Mouse (Mus musculus) lung, postnatal 14 days (tissue): Measurements from ENCODE around the gene Vps9d1.
"Not testable (repeated sequence)": the region's sequence is repeated elsewhere in the genome, so short reads cannot be mapped to it uniquely, and the experiment has no call there.

Experiments
- DNase-seq: peaks from one replicate; pipeline ENCODE4 v3.0.0; 2021

Gene Vps9d1

GRCm38 (mm10) chr8:123252925-123253324 is 1.2 kb downstream of the Vps9d1 start:
- DNase-seq, result no peak

GRCm38 (mm10) chr8:123250940-123251339 is 3.2 kb downstream of the Vps9d1 start:
- DNase-seq, result no peak

- DNase-seq, result no peak
Measured at GRCm38 (mm10) chr8:123248596-123248995, 5.6 kb downstream of the Vps9d1 start.

- no peak for DNase-seq
Measured at GRCm38 (mm10) chr8:123247748-123248147, 6.4 kb downstream of the Vps9d1 start.

GRCm38 (mm10) chr8:123245543-123245942 is 8.6 kb downstream of the Vps9d1 start:
- no peak for DNase-seq

GRCm38 (mm10) chr8:123244382-123244781 is 9.8 kb downstream of the Vps9d1 start:
- DNase-seq, result no peak

- DNase-seq, result no peak
Measured at GRCm38 (mm10) chr8:123243053-123243452, 11.1 kb downstream of the Vps9d1 start.

GRCm38 (mm10) chr8:123242107-123242923 is 11.8 kb downstream of the Vps9d1 start:
- DNase-seq, result no peak

- no peak for DNase-seq
Measured at GRCm38 (mm10) chr8:123239398-123239797, 14.8 kb downstream of the Vps9d1 start.

GRCm38 (mm10) chr8:123235520-123236497 is 18.3 kb downstream of the Vps9d1 start, which contains the start of gene Spata2l:
Spata2l (minus strand) TSS chr8:123236233.
- DNase-seq, result peak; percentile 87

- no peak for DNase-seq
Measured at GRCm38 (mm10) chr8:123234918-123235519, 19.1 kb downstream of the Vps9d1 start.

- DNase-seq, result no peak
Measured at GRCm38 (mm10) chr8:123233760-123234159, 20.4 kb downstream of the Vps9d1 start.

- DNase-seq, result no peak
Measured at GRCm38 (mm10) chr8:123233300-123233699, 20.8 kb downstream of the Vps9d1 start.

GRCm38 (mm10) chr8:123232553-123232952 is 21.6 kb downstream of the Vps9d1 start:
- no peak for DNase-seq

GRCm38 (mm10) chr8:123231742-123232141 is 22.4 kb downstream of the Vps9d1 start:
- no peak for DNase-seq

- not testable (repeated sequence) for DNase-seq
Measured at GRCm38 (mm10) chr8:123230326-123230725, 23.8 kb downstream of the Vps9d1 start.

GRCm38 (mm10) chr8:123228416-123228815 is 25.7 kb downstream of the Vps9d1 start:
- no peak for DNase-seq

GRCm38 (mm10) chr8:123224278-123225266 is 29.6 kb downstream of the Vps9d1 start, which contains the start of gene Cdk10:
Cdk10 (plus strand) TSS chr8:123224842.
- DNase-seq, result peak; percentile 94

GRCm38 (mm10) chr8:123220917-123221316 is 33.2 kb downstream of the Vps9d1 start:
- DNase-seq, result no peak

- DNase-seq, result no peak
Measured at GRCm38 (mm10) chr8:123215430-123215829, 38.7 kb downstream of the Vps9d1 start.

GRCm38 (mm10) chr8:123213118-123213772 is 40.9 kb downstream of the Vps9d1 start:
- no peak for DNase-seq
